Mouse (Mus musculus) kidney, postnatal 0 days (tissue): ENCODE measurements around the gene Cacna1c. TPM values are rescaled to one million over a fixed set of nuclear protein-coding genes. Genes with fewer than 3 reads are reported as not detected.

Source experiments
- ATAC-seq: fragments of 200-750 bp; cut with Nextera tagmentation; replicated peaks from 2 replicates; pipeline ENCODE4 v1.8.0; 2017; ENCODE audit warnings: low read depth, moderate number of reproducible peaks, moderate TSS enrichment, moderate library complexity; ENCODE audit not compliant: low FRiP score
- DNase-seq: peaks from one replicate; pipeline ENCODE4 v3.0.0-alpha.2; 2016; ENCODE audit warnings: low spot score
- H3K27ac ChIP-seq: fragments of 300-500 bp; sonication (generic); 2 replicates; pipeline ENCODE4 v1.5.1; 2014; ENCODE audit warnings: mild to moderate bottlenecking
- H3K27me3 ChIP-seq: fragments of 300-500 bp; sonication (generic); 2 replicates; pipeline ENCODE4 v1.6.1; 2014; ENCODE audit warnings: low read length, mixed read lengths; ENCODE audit not compliant: insufficient read depth
- H3K36me3 ChIP-seq: fragments of 300-500 bp; sonication (generic); 2 replicates; pipeline ENCODE4 v1.6.1; 2014; ENCODE audit warnings: low read length, mixed read lengths; ENCODE audit not compliant: insufficient read depth
- H3K4me1 ChIP-seq: fragments of 300-500 bp; sonication (generic); replicated peaks from 2 replicates; pipeline ENCODE4 v1.6.1; 2014; ENCODE audit warnings: antibody characterized with exemption, low read length, mixed read lengths; ENCODE audit not compliant: insufficient read depth
- H3K4me2 ChIP-seq: fragments of 300-500 bp; sonication (generic); 2 replicates; pipeline ENCODE4 v1.6.1; 2014; ENCODE audit warnings: mild to moderate bottlenecking, low read length, moderate library complexity, mixed read lengths
- H3K4me3 ChIP-seq: fragments of 300-500 bp; sonication (generic); replicated peaks from 2 replicates; pipeline ENCODE4 v1.5.1; 2014; ENCODE audit warnings: low read depth, low read length
- H3K9ac ChIP-seq: fragments of 300-500 bp; sonication (generic); 2 replicates; pipeline ENCODE4 v1.6.1; 2014; ENCODE audit warnings: low read depth, low read length
- H3K9me3 ChIP-seq: fragments of 300-500 bp; sonication (generic); replicated peaks from 2 replicates; pipeline ENCODE4 v1.6.1; 2016; ENCODE audit warnings: low read length, inconsistent platforms, mixed read lengths
- CTCF ChIP-seq: IDR thresholded peaks from 2 replicates; pipeline ENCODE4 v1.5.1; 2016; ENCODE audit warnings: antibody characterized with exemption, low read depth, mild to moderate bottlenecking, moderate library complexity
- WGBS: fragments of 180-500 bp; shearing (Covaris S2); extraction: QIAGEN DNeasy Blood & Tissue Kit; methylation state at CpG from one replicate; pipeline ENCODE4 v1.1.7; 2014; 5-methylcytosine and 5-hydroxymethylcytosine counted together
- polyA plus RNA-seq: library from polyadenylated mRNA; unstranded; fragments of >200 nt; fragmentation: Nextera tagmentation; extraction: Ambion mirVana; gene quantifications from 2 replicates; pipeline ENCODE4 v1.2.1, GENCODE M21; 2015

Cacna1c gene
- polyA plus RNA-seq, 1 experiment from 2014 or later, result 1.3 TPM

DNA sequence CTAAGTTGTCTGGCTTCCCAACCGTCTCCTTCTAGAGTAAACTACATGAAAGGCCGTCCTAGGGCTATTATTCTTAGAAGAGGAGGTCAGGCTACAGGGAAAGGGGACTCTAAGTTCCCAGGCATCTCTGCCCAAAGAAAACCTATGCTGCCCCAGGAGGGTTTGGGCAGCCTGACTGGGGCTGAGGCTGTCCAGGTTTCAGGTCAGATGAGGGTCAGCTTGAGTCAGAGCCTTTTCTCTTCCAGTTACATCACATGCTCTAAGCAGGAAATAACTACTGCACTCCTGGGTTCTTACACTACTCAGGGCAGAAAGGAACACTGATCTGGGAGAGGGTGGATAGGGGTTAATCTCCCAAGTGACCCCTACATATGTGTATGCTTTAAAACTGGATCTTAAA lies 556.4 kb downstream of the Cacna1c start:
- 37% methylated on average over 2 of the region's 2 CpGs for WGBS
- ATAC-seq (no peak), DNase-seq (no peak)
- Histone ChIP-seq H3K4me3 (no peak overlapping the region), H3K4me1 (no peaks in the 10 kb centered on the region), H3K27me3 (no peaks in the 10 kb centered on the region), H3K4me2 (no peak overlapping the region), H3K27ac (no peak overlapping the region), H3K9me3 (0 out of 2 replicates have a peak, but pooled peaks cover 4% of the 10 kb centered on the region), H3K36me3 (no peaks in the 10 kb centered on the region), H3K9ac (no peak overlapping the region)
- no peak for TF ChIP-seq CTCF

DNA sequence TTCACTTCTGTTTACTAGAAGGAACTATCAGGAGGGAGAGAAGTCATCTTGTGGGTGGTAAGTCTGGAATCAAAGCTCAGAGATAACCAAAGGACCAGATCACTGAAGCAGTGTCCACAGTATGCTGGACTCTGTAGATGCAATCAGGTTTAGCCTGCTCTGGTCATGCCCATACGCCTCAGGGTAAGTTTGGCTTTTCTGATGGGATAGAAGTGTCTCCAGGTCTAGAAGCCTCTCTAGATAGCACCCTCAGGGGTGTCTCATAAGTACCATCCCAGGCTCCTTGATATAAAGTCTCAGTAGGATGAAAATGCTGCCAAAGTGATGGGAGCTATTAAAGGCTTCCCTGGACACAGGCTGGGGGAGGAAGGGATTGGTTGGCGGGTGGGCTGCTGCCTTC lies 557.3 kb downstream of the Cacna1c start:
- DNase-seq, result no peak
- ATAC-seq, result no peak
- TF ChIP-seq CTCF, result no peak
- no peaks in the 10 kb centered on the region for H3K27me3 ChIP-seq
- no peak overlapping the region for H3K27ac ChIP-seq
- H3K4me2 ChIP-seq, result no peak overlapping the region
- 70% methylated on average over 2 of the region's 2 CpGs for WGBS
- H3K36me3 ChIP-seq, result no peaks in the 10 kb centered on the region
- H3K9me3 ChIP-seq, result 0 out of 2 replicates have a peak, but pooled peaks cover 4% of the 10 kb centered on the region
- H3K9ac ChIP-seq, result no peak overlapping the region
- no peak overlapping the region for H3K4me3 ChIP-seq
- no peaks in the 10 kb centered on the region for H3K4me1 ChIP-seq

DNA sequence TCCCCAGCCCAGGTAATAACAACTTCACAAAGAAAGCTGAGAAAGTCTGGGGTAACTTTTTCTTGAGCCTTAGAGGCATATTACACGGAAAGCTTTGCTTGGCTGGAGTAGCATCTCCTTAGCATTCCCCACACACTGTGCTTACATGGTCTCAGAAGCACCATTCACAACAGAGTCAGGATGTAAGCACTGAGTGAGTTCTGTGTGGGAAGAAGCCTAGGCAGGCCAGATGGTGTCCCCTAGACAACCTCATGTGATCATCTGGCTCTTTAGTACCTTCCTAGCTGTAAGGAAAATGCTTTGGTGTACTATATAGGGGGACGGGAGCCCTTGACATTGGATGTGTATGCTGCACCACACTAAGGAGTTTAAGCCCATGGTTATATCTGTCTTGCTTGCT lies 563.7 kb downstream of the Cacna1c start:
- 87% methylated on average over 2 of the region's 2 CpGs for WGBS
- 0 out of 2 replicates have a peak, but pooled peaks cover 4% of the 10 kb centered on the region for H3K9me3 ChIP-seq

DNA sequence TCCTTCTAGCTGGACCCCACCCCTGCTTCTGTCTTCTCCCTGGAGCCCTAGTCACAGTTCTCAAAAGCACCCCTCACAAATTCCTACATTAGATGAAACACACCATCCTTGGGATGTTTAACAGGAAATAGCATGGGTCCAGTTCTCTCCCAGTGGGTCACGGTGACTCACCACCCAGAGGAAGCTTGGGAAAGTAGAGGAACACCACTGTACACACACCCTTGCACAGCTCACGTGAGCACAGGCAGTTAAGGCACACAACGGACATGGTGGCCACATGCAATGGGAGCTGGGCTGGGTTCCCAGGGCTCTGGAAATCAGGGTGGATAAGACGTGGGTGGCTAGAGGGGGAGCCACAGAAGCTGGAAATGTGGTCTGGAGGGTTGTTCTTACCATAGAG lies 566.2 kb downstream of the Cacna1c start:
- no peaks in the 10 kb centered on the region for H3K9me3 ChIP-seq
- DNase-seq, result no peak
- H3K4me3 ChIP-seq, result no peak overlapping the region
- H3K4me2 ChIP-seq, result no peak overlapping the region
- no peak for TF ChIP-seq CTCF
- H3K36me3 ChIP-seq, result no peaks in the 10 kb centered on the region
- no peaks in the 10 kb centered on the region for H3K27me3 ChIP-seq
- WGBS, result 74% methylated on average over 4 of the region's 4 CpGs
- ATAC-seq, result no peak
- no peak overlapping the region for H3K27ac ChIP-seq
- H3K4me1 ChIP-seq, result no peaks in the 10 kb centered on the region
- no peak overlapping the region for H3K9ac ChIP-seq

More for the DNA sequence above, 563.7 kb downstream of the Cacna1c start:
- ATAC-seq (no peak), DNase-seq (no peak)
- Histone ChIP-seq H3K27me3 (no peaks in the 10 kb centered on the region), H3K4me3 (no peak overlapping the region), H3K27ac (no peak overlapping the region), H3K9ac (no peak overlapping the region), H3K4me1 (no peaks in the 10 kb centered on the region), H3K4me2 (no peak overlapping the region), H3K36me3 (no peaks in the 10 kb centered on the region)
- no peak for TF ChIP-seq CTCF

DNA sequence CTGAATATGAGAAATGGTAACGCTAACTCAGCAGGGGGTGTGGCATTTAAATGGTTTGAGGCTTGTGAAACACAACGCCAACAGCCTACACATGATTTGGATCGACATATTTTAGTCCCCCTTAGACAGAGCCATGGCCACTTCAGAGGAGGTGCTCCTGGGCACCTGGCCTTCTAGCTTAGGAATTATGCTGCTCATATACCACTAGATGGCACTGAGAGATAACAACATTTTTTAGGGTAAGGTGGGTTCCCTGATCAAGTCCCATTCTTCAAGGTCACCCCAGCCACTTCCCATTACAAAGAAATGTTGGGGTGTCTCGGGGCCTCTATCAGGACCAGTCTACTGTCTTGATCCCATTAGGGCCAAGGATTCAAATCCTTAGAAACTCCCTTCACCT lies 570.0 kb downstream of the Cacna1c start:
- Histone ChIP-seq H3K9ac (no peak overlapping the region), H3K4me2 (no peak overlapping the region), H3K4me3 (no peak overlapping the region), H3K27me3 (no peaks in the 10 kb centered on the region), H3K4me1 (no peaks in the 10 kb centered on the region), H3K27ac (no peak overlapping the region), H3K9me3 (no peaks in the 10 kb centered on the region), H3K36me3 (no peaks in the 10 kb centered on the region)
- TF ChIP-seq CTCF, result peak; percentile 65
- WGBS, result 58% methylated on average over 4 of the region's 4 CpGs
- ATAC-seq (no peak), DNase-seq (peak; percentile 29)

DNA sequence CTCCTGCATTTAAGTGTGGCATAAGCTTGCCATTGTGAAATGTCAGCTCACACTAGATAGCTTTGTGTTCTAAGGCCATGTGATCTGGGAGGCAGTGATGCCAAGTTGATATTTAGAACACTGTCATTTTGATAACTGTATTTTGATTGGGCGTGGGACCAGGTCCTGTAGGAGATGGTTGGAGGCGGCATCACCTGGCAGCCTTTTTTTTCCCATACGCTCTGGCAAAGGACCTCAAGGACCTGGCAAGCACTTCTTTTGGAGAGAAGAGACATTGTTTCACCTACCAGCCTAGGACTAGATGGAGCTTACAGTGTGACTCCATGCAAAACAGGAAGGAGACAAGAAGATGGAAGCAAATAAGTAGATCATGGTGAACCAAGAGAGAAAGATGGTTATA lies 572.6 kb downstream of the Cacna1c start:
- Histone ChIP-seq H3K4me3 (no peak overlapping the region), H3K36me3 (no peaks in the 10 kb centered on the region), H3K27me3 (no peaks in the 10 kb centered on the region), H3K27ac (no peak overlapping the region), H3K4me2 (no peak overlapping the region), H3K4me1 (no peaks in the 10 kb centered on the region), H3K9ac (no peak overlapping the region), H3K9me3 (no peaks in the 10 kb centered on the region)
- DNase-seq (no peak), ATAC-seq (no peak)
- 95% methylated on average over 3 of the region's 3 CpGs for WGBS
- no peak for TF ChIP-seq CTCF

DNA sequence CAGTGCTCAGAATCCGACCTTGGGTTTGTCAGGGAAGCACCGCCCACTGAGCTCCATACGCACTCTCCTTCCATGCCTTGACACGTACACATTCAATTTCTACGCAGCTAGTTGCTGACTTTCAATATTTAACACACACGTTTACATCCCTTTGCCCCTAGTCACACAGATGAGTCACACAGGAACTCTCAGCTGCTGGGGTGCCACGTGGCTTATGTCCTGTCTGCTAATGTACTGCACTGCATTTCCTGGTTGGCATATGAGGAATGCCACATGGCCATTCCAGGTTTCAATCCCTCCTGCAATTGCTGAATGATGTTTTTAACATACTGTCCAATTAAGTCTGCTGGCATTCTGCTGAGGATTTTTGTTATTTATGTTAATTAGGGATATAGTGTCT lies 574.4 kb downstream of the Cacna1c start:
- no peak for ATAC-seq
- Histone ChIP-seq H3K4me2 (no peak overlapping the region), H3K9ac (no peak overlapping the region), H3K4me3 (no peak overlapping the region), H3K4me1 (no peaks in the 10 kb centered on the region), H3K27ac (no peak overlapping the region), H3K27me3 (no peaks in the 10 kb centered on the region), H3K9me3 (no peaks in the 10 kb centered on the region), H3K36me3 (no peaks in the 10 kb centered on the region)
- no peak for TF ChIP-seq CTCF
- 61% methylated on average over 7 of the region's 7 CpGs for WGBS
- no peak for DNase-seq
